Mouse (Mus musculus) kidney, postnatal 0 days (tissue): ENCODE results near the gene Gpr135. TPM values are rescaled to one million over a fixed set of nuclear protein-coding genes. Genes with fewer than 3 reads are reported as not detected.
A peak's percentile ranks its signal among the peaks of the same experiment; 100 is the strongest.

ENCODE experiments used
- ATAC-seq: fragments of 200-750 bp; cut with Nextera tagmentation; replicated peaks from 2 replicates; pipeline ENCODE4 v1.8.0; 2017; ENCODE audit warnings: low read depth, moderate number of reproducible peaks, moderate TSS enrichment, moderate library complexity; ENCODE audit not compliant: low FRiP score
- DNase-seq: peaks from one replicate; pipeline ENCODE4 v3.0.0-alpha.2; 2016; ENCODE audit warnings: low spot score
- H3K27ac ChIP-seq: fragments of 300-500 bp; sonication (generic); 2 replicates; pipeline ENCODE4 v1.5.1; 2014; ENCODE audit warnings: mild to moderate bottlenecking
- H3K27me3 ChIP-seq: fragments of 300-500 bp; sonication (generic); 2 replicates; pipeline ENCODE4 v1.6.1; 2014; ENCODE audit warnings: low read length, mixed read lengths; ENCODE audit not compliant: insufficient read depth
- H3K36me3 ChIP-seq: fragments of 300-500 bp; sonication (generic); 2 replicates; pipeline ENCODE4 v1.6.1; 2014; ENCODE audit warnings: low read length, mixed read lengths; ENCODE audit not compliant: insufficient read depth
- H3K4me1 ChIP-seq: fragments of 300-500 bp; sonication (generic); replicated peaks from 2 replicates; pipeline ENCODE4 v1.6.1; 2014; ENCODE audit warnings: antibody characterized with exemption, low read length, mixed read lengths; ENCODE audit not compliant: insufficient read depth
- H3K4me2 ChIP-seq: fragments of 300-500 bp; sonication (generic); 2 replicates; pipeline ENCODE4 v1.6.1; 2014; ENCODE audit warnings: mild to moderate bottlenecking, low read length, moderate library complexity, mixed read lengths
- H3K4me3 ChIP-seq: fragments of 300-500 bp; sonication (generic); replicated peaks from 2 replicates; pipeline ENCODE4 v1.5.1; 2014; ENCODE audit warnings: low read depth, low read length
- H3K9ac ChIP-seq: fragments of 300-500 bp; sonication (generic); 2 replicates; pipeline ENCODE4 v1.6.1; 2014; ENCODE audit warnings: low read depth, low read length
- H3K9me3 ChIP-seq: fragments of 300-500 bp; sonication (generic); replicated peaks from 2 replicates; pipeline ENCODE4 v1.6.1; 2016; ENCODE audit warnings: low read length, inconsistent platforms, mixed read lengths
- CTCF ChIP-seq: IDR thresholded peaks from 2 replicates; pipeline ENCODE4 v1.5.1; 2016; ENCODE audit warnings: antibody characterized with exemption, low read depth, mild to moderate bottlenecking, moderate library complexity
- WGBS: fragments of 180-500 bp; shearing (Covaris S2); extraction: QIAGEN DNeasy Blood & Tissue Kit; methylation state at CpG from one replicate; pipeline ENCODE4 v1.1.7; 2014; 5-methylcytosine and 5-hydroxymethylcytosine counted together
- polyA plus RNA-seq: library from polyadenylated mRNA; unstranded; fragments of >200 nt; fragmentation: Nextera tagmentation; extraction: Ambion mirVana; gene quantifications from 2 replicates; pipeline ENCODE4 v1.2.1, GENCODE M21; 2015

Gene Gpr135
- polyA plus RNA-seq, result 2.2 and 2.3 TPM in 2 replicates

DNA sequence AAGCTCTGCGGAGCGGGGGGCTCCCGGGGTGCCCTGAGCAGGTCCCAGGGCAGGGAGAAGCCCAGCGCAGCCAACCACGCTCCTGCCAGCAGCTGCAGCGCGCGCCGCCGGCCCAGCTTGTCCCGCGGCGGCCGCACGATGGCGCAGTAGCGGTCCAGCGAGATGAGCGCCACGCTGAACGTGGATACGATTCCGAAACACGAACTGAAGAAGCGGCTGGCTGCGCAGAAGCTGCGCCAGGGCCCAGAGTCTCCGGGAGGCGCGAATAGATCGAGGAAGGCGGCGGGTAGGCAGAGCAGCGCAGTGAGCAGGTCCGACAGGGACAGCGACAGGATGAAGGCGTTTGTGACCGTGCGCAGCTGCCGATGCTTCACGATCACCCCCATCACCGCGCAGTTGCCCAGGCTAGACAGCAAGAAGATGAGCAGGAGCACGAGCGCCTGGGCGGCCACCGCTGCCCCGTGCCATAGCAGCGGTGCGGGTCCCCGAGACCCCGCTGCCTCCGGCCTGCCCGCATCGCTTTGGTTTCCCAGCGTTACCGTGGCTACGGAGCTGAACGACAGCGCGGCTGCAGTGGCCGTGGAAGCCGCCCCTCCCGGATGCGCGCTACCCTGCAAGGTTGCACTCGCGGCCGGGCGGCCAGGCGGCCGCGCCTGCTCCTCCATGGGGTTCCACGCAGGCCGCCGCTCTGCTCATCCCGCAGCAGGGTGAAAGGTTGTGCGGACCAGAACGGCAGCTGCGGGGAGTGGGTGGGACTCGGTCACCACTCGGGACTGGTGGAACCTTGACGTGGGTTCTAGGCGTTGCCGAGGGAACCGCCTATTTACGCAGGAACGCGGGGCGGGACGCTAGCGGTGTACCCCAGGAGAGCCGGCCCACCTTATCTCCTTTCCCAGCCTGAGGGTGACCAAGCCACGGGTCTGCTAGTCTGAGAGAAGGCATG, at the start of gene Gpr135:
TSS of gene Gpr135 (minus strand) at position 799 of the 943 bp plus-strand sequence.
- Histone ChIP-seq H3K4me1 (0 out of 2 replicates have a peak, but pooled peaks cover 6% of the 10 kb centered on the region), H3K4me3 (peak within 1 kb of the TSS; percentile 63), H3K4me2 (peak within 1 kb of the TSS; percentile 100), H3K36me3 (0 out of 2 replicates have a peak, but pooled peaks cover 12% of the 10 kb centered on the region), H3K27me3 (0 out of 2 replicates have a peak, but pooled peaks cover 9% of the 10 kb centered on the region), H3K27ac (no peak within 1 kb of the TSS), H3K9me3 (no peaks in the 10 kb centered on the region), H3K9ac (peak within 1 kb of the TSS; percentile 56)
- ATAC-seq (peak; percentile 79), DNase-seq (peak; percentile 87)
- TF ChIP-seq CTCF, result peak; percentile 85
- under 1% methylated on average over 94 of the region's 94 CpGs for WGBS

DNA sequence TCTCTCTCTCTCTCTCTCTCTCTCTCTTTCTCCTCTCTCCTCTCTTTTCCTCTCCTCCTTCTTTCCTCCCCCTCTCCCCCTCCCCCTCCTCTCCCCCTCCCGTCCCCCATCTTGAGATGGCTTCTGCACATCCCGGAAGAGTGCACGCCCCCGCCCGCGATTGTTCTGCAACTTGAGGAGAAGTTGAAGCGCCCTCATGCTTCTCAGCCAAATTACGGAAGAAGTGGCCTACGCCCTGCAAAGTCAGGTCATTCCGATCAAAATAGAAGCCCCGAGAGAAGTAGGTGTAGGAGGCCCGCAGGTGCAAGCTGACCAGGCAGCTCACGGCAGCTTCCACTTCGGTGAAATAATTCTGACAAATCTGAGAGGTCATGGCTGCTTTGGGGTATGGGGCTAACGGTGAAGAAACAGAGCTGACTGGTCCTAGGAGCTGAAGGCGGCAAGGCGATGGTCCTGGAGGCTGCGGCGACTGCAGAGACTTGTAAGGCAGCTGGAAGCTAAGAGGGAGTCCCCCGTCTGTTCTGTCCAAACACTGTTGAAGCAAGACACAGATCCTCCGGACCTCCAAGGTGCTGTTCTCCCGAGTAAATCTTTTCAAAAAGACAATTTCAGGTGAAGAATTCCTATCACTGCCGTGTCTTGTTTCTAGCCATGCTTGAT, 44.9 kb upstream of the Gpr135 start:
- no peak overlapping the region for H3K4me2 ChIP-seq
- WGBS, result 72% methylated on average over 22 of the region's 23 CpGs
- H3K27ac ChIP-seq, result no peak overlapping the region
- H3K9me3 ChIP-seq, result no peaks in the 10 kb centered on the region
- no peaks in the 10 kb centered on the region for H3K27me3 ChIP-seq
- no peaks in the 10 kb centered on the region for H3K36me3 ChIP-seq
- TF ChIP-seq CTCF, result no peak
- ATAC-seq, result no peak
- DNase-seq, result no peak
- no peaks in the 10 kb centered on the region for H3K4me1 ChIP-seq
- no peak overlapping the region for H3K4me3 ChIP-seq
- no peak overlapping the region for H3K9ac ChIP-seq

DNA sequence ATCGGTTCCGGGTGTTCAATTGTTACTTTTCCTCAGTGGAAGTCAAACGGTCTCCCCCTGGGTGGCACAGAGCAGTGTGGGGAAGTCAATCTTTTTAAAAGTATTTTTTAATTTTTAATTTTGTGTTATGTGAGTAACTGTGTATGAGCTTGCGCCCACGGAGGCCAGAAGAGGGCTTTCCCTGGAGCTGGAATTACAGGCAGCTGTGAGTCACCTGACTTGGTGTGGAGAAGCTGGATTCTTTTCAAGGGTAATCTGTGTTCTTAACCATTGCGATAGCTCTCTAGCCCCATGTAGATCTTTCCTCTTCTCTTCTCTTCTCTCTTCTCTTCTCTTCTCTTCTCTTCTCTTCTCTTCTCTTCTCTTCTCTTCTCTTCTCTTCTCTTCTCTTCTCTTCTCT, 44.2 kb upstream of the Gpr135 start:
- Histone ChIP-seq H3K4me3 (no peak overlapping the region), H3K36me3 (no peaks in the 10 kb centered on the region), H3K9me3 (no peaks in the 10 kb centered on the region), H3K27me3 (no peaks in the 10 kb centered on the region), H3K27ac (no peak overlapping the region), H3K4me1 (no peaks in the 10 kb centered on the region), H3K9ac (no peak overlapping the region), H3K4me2 (no peak overlapping the region)
- no peak for ATAC-seq
- no peak for DNase-seq
- WGBS, result 72% methylated on average over 6 of the region's 6 CpGs
- no peak for TF ChIP-seq CTCF

DNA sequence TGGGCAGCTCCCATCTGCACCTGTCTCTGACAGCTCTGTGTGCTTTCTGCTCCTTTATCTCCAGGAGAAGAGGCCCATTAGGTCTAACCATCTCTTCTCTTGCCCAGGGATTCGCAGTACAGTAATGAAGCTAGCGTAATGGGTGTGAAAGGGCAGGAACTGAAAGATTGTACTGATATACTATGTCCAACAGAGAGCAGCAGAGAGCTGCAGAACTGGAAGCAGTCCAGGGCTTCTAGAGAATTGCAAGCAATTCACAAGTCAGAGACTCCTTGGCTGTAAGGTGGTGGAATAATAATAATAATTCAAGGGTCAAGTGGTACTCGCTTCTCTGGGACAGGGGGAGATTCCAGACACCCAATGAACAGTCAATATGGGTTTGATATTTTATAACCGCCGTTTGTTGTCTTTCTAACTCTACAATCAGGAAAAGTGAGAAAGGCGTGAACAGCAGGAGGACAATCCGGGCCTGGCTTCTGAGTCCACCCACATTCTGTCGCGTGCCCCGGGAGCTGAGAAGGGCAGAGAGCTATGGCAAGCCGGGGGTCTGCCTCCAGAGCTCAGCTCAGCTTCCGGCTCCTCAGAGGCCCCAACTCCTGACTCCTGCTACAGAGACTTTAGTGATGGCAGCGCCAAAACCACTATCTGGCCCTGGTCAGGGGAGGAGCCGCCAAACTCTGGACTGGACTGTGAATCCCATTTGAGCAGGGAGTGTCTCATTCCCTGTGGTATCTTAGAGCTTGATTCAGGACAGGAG, 33.8 kb upstream of the Gpr135 start:
- peaks cover 4% of the 10 kb centered on the region; the same call in 1 of the 2 replicates for H3K36me3 ChIP-seq
- no peak overlapping the region for H3K27ac ChIP-seq
- H3K4me2 ChIP-seq, result no peak overlapping the region
- H3K9me3 ChIP-seq, result no peaks in the 10 kb centered on the region
- 27% methylated on average over 14 of the region's 14 CpGs for WGBS
- DNase-seq (peak; percentile 91), ATAC-seq (0 out of 2 replicates have a peak, but pooled peaks have one; percentile 25)
- no peak overlapping the region for H3K9ac ChIP-seq
- no peaks in the 10 kb centered on the region for H3K27me3 ChIP-seq
- no peaks in the 10 kb centered on the region for H3K4me1 ChIP-seq
- peak; percentile 92 for TF ChIP-seq CTCF
- no peak overlapping the region for H3K4me3 ChIP-seq

DNA sequence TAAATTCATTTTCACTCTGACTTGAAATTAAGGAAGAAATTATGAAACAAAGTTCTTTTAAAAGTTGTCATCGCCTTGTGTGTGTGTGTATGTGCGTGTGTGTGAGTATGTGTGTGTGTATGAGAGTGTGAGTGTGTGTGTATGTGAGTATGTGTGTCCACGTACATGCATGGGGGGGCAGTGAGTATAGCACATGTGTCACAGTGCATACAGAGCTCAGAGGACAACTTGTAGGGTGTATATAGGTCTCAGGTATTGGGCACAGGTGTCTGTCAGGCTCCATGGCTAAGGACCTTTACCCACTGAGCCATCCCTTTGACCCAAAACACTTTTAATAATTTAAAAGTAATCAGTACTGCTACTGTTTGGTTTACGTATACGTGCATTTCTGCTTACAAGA, 33.1 kb upstream of the Gpr135 start:
- DNase-seq (no peak), ATAC-seq (peak; percentile 54; the same call in 1 of the 2 replicates)
- no peak overlapping the region for H3K27ac ChIP-seq
- no peaks in the 10 kb centered on the region for H3K27me3 ChIP-seq
- H3K4me3 ChIP-seq, result no peak overlapping the region
- H3K36me3 ChIP-seq, result peaks cover 4% of the 10 kb centered on the region; the same call in 1 of the 2 replicates
- no peak for TF ChIP-seq CTCF
- no peaks in the 10 kb centered on the region for H3K9me3 ChIP-seq
- WGBS, result 86% methylated on average over 5 of the region's 5 CpGs
- no peaks in the 10 kb centered on the region for H3K4me1 ChIP-seq
- H3K9ac ChIP-seq, result no peak overlapping the region
- no peak overlapping the region for H3K4me2 ChIP-seq
